Mouse (Mus musculus) stomach, postnatal 0 days (tissue): ENCODE data around the gene Tyk2. TPM values are rescaled to one million over a fixed set of nuclear protein-coding genes. Genes with fewer than 3 reads are reported as not detected.

Experiments
- ATAC-seq: fragments of 200-750 bp; cut with Nextera tagmentation; 2 replicates; pipeline ENCODE4 v1.8.0; 2017; ENCODE audit not compliant: low FRiP score, low TSS enrichment
- DNase-seq: peaks from one replicate; pipeline ENCODE4 v3.0.0-alpha.2; 2016; ENCODE audit warnings: low spot score
- H3K27ac ChIP-seq: fragments of 300-500 bp; sonication (generic); replicated peaks from 2 replicates; pipeline ENCODE4 v1.5.1; 2014; ENCODE audit warnings: mild to moderate bottlenecking, control low read depth
- H3K27me3 ChIP-seq: fragments of 300-500 bp; sonication (generic); 2 replicates; pipeline ENCODE4 v1.6.1; 2014; ENCODE audit warnings: low read length; ENCODE audit not compliant: control insufficient read depth, insufficient read depth
- H3K36me3 ChIP-seq: fragments of 300-500 bp; sonication (generic); 2 replicates; pipeline ENCODE4 v1.6.1; 2014; ENCODE audit warnings: low read length, mixed read lengths; ENCODE audit not compliant: control insufficient read depth, insufficient read depth
- H3K4me1 ChIP-seq: fragments of 300-500 bp; sonication (generic); replicated peaks from 2 replicates; pipeline ENCODE4 v1.6.1; 2014; ENCODE audit warnings: antibody characterized with exemption; ENCODE audit not compliant: control insufficient read depth, insufficient read depth
- H3K4me2 ChIP-seq: fragments of 300-500 bp; sonication (generic); replicated peaks from 2 replicates; pipeline ENCODE4 v1.6.1; 2014; ENCODE audit warnings: low read depth, mild to moderate bottlenecking, control low read depth, moderate library complexity
- H3K4me3 ChIP-seq: fragments of 300-500 bp; sonication (generic); 2 replicates; pipeline ENCODE4 v1.5.1; 2014; ENCODE audit warnings: low read depth, low read length, control low read depth
- H3K9ac ChIP-seq: fragments of 300-500 bp; sonication (generic); 2 replicates; pipeline ENCODE4 v1.6.1; 2014; ENCODE audit warnings: mild to moderate bottlenecking, low read length, control low read depth, mixed read lengths
- H3K9me3 ChIP-seq: fragments of 300-500 bp; sonication (generic); 2 replicates; pipeline ENCODE4 v1.6.1; 2016; ENCODE audit warnings: low read length; ENCODE audit not compliant: control insufficient read depth
- CTCF ChIP-seq: IDR thresholded peaks from 2 replicates; pipeline ENCODE4 v1.5.1; 2016; ENCODE audit warnings: antibody characterized with exemption, low read depth, mild to moderate bottlenecking, moderate library complexity
- EP300 ChIP-seq: optimal IDR thresholded peaks from 2 replicates; pipeline ENCODE3; 2016; ENCODE audit warnings: antibody characterized with exemption
- WGBS: fragments of 180-500 bp; shearing (Covaris S2); extraction: QIAGEN DNeasy Blood & Tissue Kit; methylation state at CpG from one replicate; pipeline ENCODE4 v1.1.7; 2014; 5-methylcytosine and 5-hydroxymethylcytosine counted together
- polyA plus RNA-seq: library from polyadenylated mRNA; unstranded; fragments of >200 nt; fragmentation: Nextera tagmentation; extraction: Ambion mirVana; gene quantifications from 2 replicates; pipeline ENCODE4 v1.2.1, GENCODE M21; 2015

Tyk2 gene
- 6.8 and 7.1 TPM in 2 replicates for polyA plus RNA-seq

- Histone ChIP-seq H3K27ac (0 out of 2 replicates have a peak within 1 kb of the TSS, but pooled peaks have one; percentile 41), H3K9me3 (no peaks in the 10 kb centered on the region), H3K36me3 (0 out of 2 replicates have a peak, but pooled peaks cover 2% of the 10 kb centered on the region), H3K27me3 (no peaks in the 10 kb centered on the region), H3K9ac (peak within 1 kb of the TSS; percentile 71), H3K4me3 (peak within 1 kb of the TSS; percentile 65), H3K4me2 (peak within 1 kb of the TSS; percentile 69), H3K4me1 (no peaks in the 10 kb centered on the region)
- WGBS: 5% methylated on average over 37 of the region's 37 CpGs
- DNase-seq (peak; percentile 92), ATAC-seq (peak; percentile 95)
- TF ChIP-seq CTCF (no peak), EP300 (no peak)
Measured at GRCm38 (mm10) chr9:21131059-21131956, at the start of gene Tyk2. Gene Tyk2, minus strand, starts transcription at chr9:21131243.

GRCm38 (mm10) chr9:21180841-21181240 is 49.8 kb upstream of the Tyk2 start:
- Histone ChIP-seq H3K4me2 (peak overlapping the region; percentile 66; the same call in 1 of the 2 replicates), H3K27me3 (no peaks in the 10 kb centered on the region), H3K4me1 (peaks cover 7% of the 10 kb centered on the region; the same call in 1 of the 2 replicates), H3K36me3 (no peaks in the 10 kb centered on the region), H3K9me3 (no peaks in the 10 kb centered on the region), H3K27ac (no peak overlapping the region), H3K9ac (no peak overlapping the region), H3K4me3 (no peak overlapping the region)
- TF ChIP-seq CTCF (no peak), EP300 (no peak)
- DNase-seq (no peak), ATAC-seq (no peak)
- 77% methylated on average over 1 of the region's 1 CpGs for WGBS

GRCm38 (mm10) chr9:21180402-21180801 is 49.4 kb upstream of the Tyk2 start:
- WGBS: 52% methylated on average over 4 of the region's 4 CpGs
- DNase-seq (no peak), ATAC-seq (no peak)
- Histone ChIP-seq H3K9me3 (no peaks in the 10 kb centered on the region), H3K9ac (no peak overlapping the region), H3K4me2 (no peak overlapping the region), H3K27me3 (no peaks in the 10 kb centered on the region), H3K4me3 (no peak overlapping the region), H3K4me1 (peaks cover 7% of the 10 kb centered on the region; the same call in 1 of the 2 replicates), H3K36me3 (no peaks in the 10 kb centered on the region), H3K27ac (no peak overlapping the region)
- no peak for TF ChIP-seq CTCF
- no peak for TF ChIP-seq EP300

- no peak overlapping the region for H3K4me2 ChIP-seq
- no peaks in the 10 kb centered on the region for H3K9me3 ChIP-seq
- no peaks in the 10 kb centered on the region for H3K27me3 ChIP-seq
- H3K36me3 ChIP-seq: no peaks in the 10 kb centered on the region
- H3K4me1 ChIP-seq: no peaks in the 10 kb centered on the region; the same call in none of the 2 replicates
- TF ChIP-seq CTCF (no peak), EP300 (no peak)
- no peak for ATAC-seq
- no peak overlapping the region for H3K9ac ChIP-seq
- WGBS: 63% methylated on average over 6 of the region's 6 CpGs
- no peak for DNase-seq
- no peak overlapping the region for H3K27ac ChIP-seq
- H3K4me3 ChIP-seq: no peak overlapping the region
Measured at GRCm38 (mm10) chr9:21172364-21172763, 41.3 kb upstream of the Tyk2 start.

- 27% methylated on average over 1 of the region's 1 CpGs for WGBS
- H3K9me3 ChIP-seq: no peaks in the 10 kb centered on the region
Measured at GRCm38 (mm10) chr9:21169157-21169556, 38.1 kb upstream of the Tyk2 start.

More at GRCm38 (mm10) chr9:21169157-21169556, 38.1 kb upstream of the Tyk2 start:
- DNase-seq: no peak
- no peak overlapping the region for H3K4me2 ChIP-seq
- peaks cover 2% of the 10 kb centered on the region for H3K4me1 ChIP-seq
- ATAC-seq: peak; percentile 2; the same call in 1 of the 2 replicates
- no peaks in the 10 kb centered on the region for H3K36me3 ChIP-seq
- no peak overlapping the region for H3K4me3 ChIP-seq
- no peak overlapping the region for H3K9ac ChIP-seq
- no peak overlapping the region for H3K27ac ChIP-seq
- peaks cover 11% of the 10 kb centered on the region for H3K27me3 ChIP-seq
- TF ChIP-seq EP300: no peak
- no peak for TF ChIP-seq CTCF
